Mouse (Mus musculus) c-Kit-positive CD71-positive TER-119-negative erythroid progenitor cells, embryonic 14.5 days (primary cell): ENCODE data around the gene Fam3b.

Experiments used
- DNase-seq: peaks from one replicate; pipeline ENCODE4 v3.0.0-alpha.2; 2013; ENCODE audit warnings: low read depth

Gene Fam3b

GRCm38 (mm10) chr16:97478655-97479054, 36.0 kb downstream of the Fam3b start:
- no peak for DNase-seq

GRCm38 (mm10) chr16:97476524-97476923, 38.1 kb downstream of the Fam3b start:
- no peak for DNase-seq

GRCm38 (mm10) chr16:97475581-97475980, 39.0 kb downstream of the Fam3b start:
- no peak for DNase-seq

GRCm38 (mm10) chr16:97474671-97475070, 39.9 kb downstream of the Fam3b start:
- no peak for DNase-seq

- no peak for DNase-seq
Measured at GRCm38 (mm10) chr16:97467993-97468791, 46.4 kb downstream of the Fam3b start.

- DNase-seq, result no peak
Measured at GRCm38 (mm10) chr16:97467472-97467871, 47.1 kb downstream of the Fam3b start.

- no peak for DNase-seq
Measured at GRCm38 (mm10) chr16:97466182-97466957, 48.2 kb downstream of the Fam3b start.

- no peak for DNase-seq
Measured at GRCm38 (mm10) chr16:97462481-97463181, 52.0 kb downstream of the Fam3b start, which contains the start of gene Mx1. Gene Mx1 (minus strand): TSS chr16:97462907.

GRCm38 (mm10) chr16:97461271-97461670, 53.3 kb downstream of the Fam3b start:
- no peak for DNase-seq

- no peak for DNase-seq
Measured at GRCm38 (mm10) chr16:97459831-97460230, 54.8 kb downstream of the Fam3b start.

- DNase-seq, result no peak
Measured at GRCm38 (mm10) chr16:97447386-97447785, 67.2 kb downstream of the Fam3b start.

- DNase-seq, result peak; percentile 35
Measured at GRCm38 (mm10) chr16:97443670-97444263, 70.8 kb downstream of the Fam3b start.

- DNase-seq, result no peak
Measured at GRCm38 (mm10) chr16:97441967-97442366, 72.6 kb downstream of the Fam3b start.

- DNase-seq, result no peak
Measured at GRCm38 (mm10) chr16:97438191-97438590, 76.4 kb downstream of the Fam3b start.

GRCm38 (mm10) chr16:97437448-97438056, 77.1 kb downstream of the Fam3b start:
- DNase-seq, result no peak

GRCm38 (mm10) chr16:97434206-97434605, 80.4 kb downstream of the Fam3b start:
- DNase-seq, result no peak

GRCm38 (mm10) chr16:97431328-97431727, 83.3 kb downstream of the Fam3b start:
- DNase-seq, result no peak

- no peak for DNase-seq
Measured at GRCm38 (mm10) chr16:97430091-97430490, 84.5 kb downstream of the Fam3b start.

GRCm38 (mm10) chr16:97428026-97428425, 86.6 kb downstream of the Fam3b start:
- no peak for DNase-seq

- DNase-seq, result no peak
Measured at GRCm38 (mm10) chr16:97423627-97424026, 91.0 kb downstream of the Fam3b start.

GRCm38 (mm10) chr16:97421671-97422070, 92.9 kb downstream of the Fam3b start:
- no peak for DNase-seq
